Mouse (Mus musculus) kidney, adult 2 months (tissue): ENCODE measurements at regions not wholly inside any gene's neighbourhood (a gene's known extent, or its start where the extent isn't known, plus 50 kb on each side); places are given as distances from the start of the nearest gene placed in this dataset.
A peak's percentile ranks its signal among the peaks of the same experiment; 100 is the strongest.

Source experiments
- DNase-seq: peaks from one replicate; pipeline ENCODE4 v3.0.0; 2021
- H3K27ac ChIP-seq: fragments of 200-500 bp; 2 replicates; pipeline ENCODE4 v1.5.1; 2012; ENCODE audit warnings: low read depth, low read length, control low read depth, inconsistent platforms; ENCODE audit not compliant: insufficient read depth
- H3K27me3 ChIP-seq: fragments of 200-500 bp; replicated peaks from 2 replicates; pipeline ENCODE4 v1.6.1; 2012; ENCODE audit warnings: mild to moderate bottlenecking, moderate library complexity, low read length, inconsistent platforms; ENCODE audit not compliant: control insufficient read depth, insufficient read depth
- H3K36me3 ChIP-seq: fragments of 200-500 bp; 2 replicates; pipeline ENCODE4 v1.6.1; 2012; ENCODE audit warnings: mild to moderate bottlenecking, moderate library complexity, low read length, inconsistent platforms; ENCODE audit not compliant: control insufficient read depth, insufficient read depth
- H3K4me1 ChIP-seq: fragments of 200-500 bp; 2 replicates; pipeline ENCODE4 v1.6.1; 2011; ENCODE audit warnings: low read length; ENCODE audit not compliant: control insufficient read depth, insufficient read depth
- H3K4me3 ChIP-seq: fragments of 200-500 bp; 2 replicates; pipeline ENCODE4 v1.5.1; 2011; ENCODE audit warnings: mild to moderate bottlenecking, low read depth, low read length, control low read depth; ENCODE audit not compliant: insufficient read depth
- CTCF ChIP-seq: fragments of 200-500 bp; conservative IDR thresholded peaks from 2 replicates; pipeline ENCODE4 v1.5.1; 2011; ENCODE audit warnings: low read depth, mild to moderate bottlenecking, control low read depth, low read length, moderate library complexity, mixed read lengths; ENCODE audit not compliant: insufficient read depth, insufficient read length
- POLR2A ChIP-seq: fragments of 200-500 bp; IDR thresholded peaks from one replicate; pipeline ENCODE4 v1.6.1; 2011; ENCODE audit warnings: low read depth, low read length, control low read depth
- WGBS: fragments of 180-500 bp; shearing (Covaris S2); methylation state at CpG from one replicate; pipeline ENCODE4 v1.1.7; 2018; 5-methylcytosine and 5-hydroxymethylcytosine counted together

DNA sequence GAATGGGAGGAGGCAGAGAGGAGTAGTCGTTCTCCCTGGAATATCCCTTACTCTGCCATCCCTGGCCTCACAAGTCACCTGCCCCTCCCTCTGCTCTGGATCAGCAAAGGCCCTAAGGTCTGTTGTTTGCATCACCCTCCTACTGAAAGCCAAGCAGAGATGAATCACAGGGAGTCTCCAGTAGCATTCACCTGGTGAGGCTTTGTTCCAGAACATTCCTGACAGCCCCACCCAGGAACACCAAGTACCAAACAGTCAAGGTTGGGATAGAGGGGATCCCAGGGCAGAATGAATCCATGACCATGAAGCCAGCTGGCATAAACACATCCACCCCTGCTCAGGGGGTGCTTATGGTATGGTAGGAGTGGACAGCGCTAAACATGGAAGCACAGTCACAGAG is 67.4 kb upstream of the Hdhd5 start:
- no peaks in the 10 kb centered on the region for H3K36me3 ChIP-seq

DNA sequence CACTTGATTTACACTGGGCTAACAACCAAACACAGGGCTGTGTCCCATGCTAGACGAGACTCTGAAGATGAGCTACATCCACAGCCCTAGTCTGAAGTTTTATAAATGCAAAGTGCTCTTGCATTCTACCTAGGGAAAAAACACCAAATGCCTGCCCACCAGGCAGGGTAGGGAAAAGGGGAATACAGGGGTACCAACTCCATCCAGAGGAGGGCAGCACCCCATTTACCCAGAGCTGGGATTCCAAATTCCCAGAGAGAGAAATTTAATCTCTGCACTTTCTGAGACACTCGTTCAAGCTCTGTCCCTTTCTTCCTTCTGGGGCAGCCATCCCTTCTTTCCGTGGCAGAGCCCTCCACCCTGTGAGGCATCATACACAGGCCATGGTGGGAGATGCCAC is 66.8 kb upstream of the Hdhd5 start:
- H3K27ac ChIP-seq, result no peak overlapping the region
- no peaks in the 10 kb centered on the region for H3K27me3 ChIP-seq
- no peak overlapping the region for H3K4me3 ChIP-seq
- H3K36me3 ChIP-seq, result no peaks in the 10 kb centered on the region
- DNase-seq, result no peak
- TF ChIP-seq CTCF (peak; percentile 22; the same call in 1 of the 2 replicates), POLR2A (no peak)
- H3K4me1 ChIP-seq, result no peaks in the 10 kb centered on the region
- WGBS, result 43% methylated on average over 3 of the region's 3 CpGs

More for the DNA sequence above, 67.4 kb upstream of the Hdhd5 start:
- DNase-seq, result no peak
- Histone ChIP-seq H3K4me3 (no peak overlapping the region), H3K4me1 (no peaks in the 10 kb centered on the region), H3K27me3 (no peaks in the 10 kb centered on the region), H3K27ac (no peak overlapping the region)
- no peak for TF ChIP-seq POLR2A
- no peak for TF ChIP-seq CTCF
- 68% methylated on average over 2 of the region's 2 CpGs for WGBS

GRCm38 (mm10) chr6:120596717-120597116 is 65.6 kb upstream of the Hdhd5 start:
- H3K4me1 ChIP-seq, result peaks cover 8% of the 10 kb centered on the region
- H3K36me3 ChIP-seq, result no peaks in the 10 kb centered on the region
- 90% methylated on average over 3 of the region's 3 CpGs for WGBS
- H3K4me3 ChIP-seq, result no peak overlapping the region
- H3K27ac ChIP-seq, result no peak overlapping the region
- no peak for DNase-seq
- no peak for TF ChIP-seq POLR2A
- no peak for TF ChIP-seq CTCF
- no peaks in the 10 kb centered on the region for H3K27me3 ChIP-seq

GRCm38 (mm10) chr6:120594463-120594862 is 63.3 kb upstream of the Hdhd5 start:
- H3K4me3 ChIP-seq, result no peak overlapping the region
- H3K4me1 ChIP-seq, result peaks cover 13% of the 10 kb centered on the region
- 96% methylated on average over 8 of the region's 8 CpGs for WGBS
- TF ChIP-seq POLR2A, result no peak
- TF ChIP-seq CTCF, result no peak
- H3K27me3 ChIP-seq, result no peaks in the 10 kb centered on the region
- no peak overlapping the region for H3K27ac ChIP-seq
- no peak for DNase-seq
- H3K36me3 ChIP-seq, result no peaks in the 10 kb centered on the region

DNA sequence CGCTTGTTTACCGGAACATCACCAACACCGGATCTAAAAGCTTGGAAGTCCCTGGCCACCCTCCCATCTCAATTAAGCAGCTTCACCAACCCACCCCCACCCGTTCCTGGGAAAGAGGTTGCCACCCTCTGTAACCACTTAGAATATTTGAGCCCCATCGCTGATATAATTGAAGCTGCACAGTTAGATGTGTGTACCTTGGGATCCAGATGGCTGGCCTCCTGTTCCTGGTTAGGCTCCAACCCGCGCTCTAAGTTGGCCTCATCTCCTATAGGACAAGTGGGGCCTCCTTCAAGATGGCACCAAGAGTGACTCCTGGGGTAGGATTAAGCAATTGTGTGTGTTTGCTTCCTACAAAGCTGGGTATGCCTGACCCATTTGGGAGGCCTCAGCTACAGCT is 61.6 kb upstream of the Hdhd5 start:
- no peaks in the 10 kb centered on the region for H3K27me3 ChIP-seq
- no peak overlapping the region for H3K4me3 ChIP-seq
- 51% methylated on average over 7 of the region's 7 CpGs for WGBS
- H3K36me3 ChIP-seq, result no peaks in the 10 kb centered on the region
- H3K4me1 ChIP-seq, result peaks cover 13% of the 10 kb centered on the region
- TF ChIP-seq POLR2A (no peak), CTCF (no peak)
- H3K27ac ChIP-seq, result no peak overlapping the region; the same call in 1 of the 2 replicates
- no peak for DNase-seq

GRCm38 (mm10) chr6:120592031-120592681 is 61.0 kb upstream of the Hdhd5 start:
- no peak overlapping the region for H3K4me3 ChIP-seq
- H3K27ac ChIP-seq, result peak overlapping the region; percentile 2; the same call in 1 of the 2 replicates
- peaks cover 13% of the 10 kb centered on the region for H3K4me1 ChIP-seq
- peak; percentile 84 for DNase-seq
- 5% methylated on average over 17 of the region's 17 CpGs for WGBS
- no peaks in the 10 kb centered on the region for H3K36me3 ChIP-seq
- no peaks in the 10 kb centered on the region for H3K27me3 ChIP-seq
- no peak for TF ChIP-seq POLR2A
- no peak for TF ChIP-seq CTCF

DNA sequence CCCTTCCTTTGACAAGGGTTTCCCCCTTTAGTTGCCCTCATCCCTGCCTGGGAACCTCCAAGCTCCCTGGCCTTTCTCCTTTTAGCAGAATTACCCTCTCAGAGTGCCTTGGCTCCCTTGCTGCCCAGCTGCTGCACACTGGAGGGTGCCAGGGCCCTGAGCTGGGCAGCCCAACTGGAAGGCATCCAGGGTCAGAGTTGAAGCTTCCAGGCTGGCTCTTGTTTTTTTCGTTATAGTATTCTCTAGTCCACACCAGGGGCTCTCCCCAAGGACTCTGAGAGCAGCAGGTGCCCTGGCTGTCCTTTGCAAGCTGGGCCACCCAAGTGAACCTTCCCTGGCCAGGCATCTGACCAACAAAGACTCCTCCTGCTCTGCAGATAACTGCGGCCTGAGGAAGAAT is 59.1 kb upstream of the Hdhd5 start:
- no peaks in the 10 kb centered on the region for H3K36me3 ChIP-seq
- WGBS, result 61% methylated on average over 2 of the region's 2 CpGs
- TF ChIP-seq POLR2A (no peak), CTCF (no peak)
- H3K27me3 ChIP-seq, result no peaks in the 10 kb centered on the region
- peak; percentile 80 for DNase-seq
- no peak overlapping the region for H3K4me3 ChIP-seq
- no peak overlapping the region for H3K27ac ChIP-seq
- peaks cover 13% of the 10 kb centered on the region for H3K4me1 ChIP-seq
